Mouse (Mus musculus): ENCODE data around the gene Ceacam19. TPM values are rescaled to one million over a fixed set of nuclear protein-coding genes. Genes with fewer than 3 reads are reported as not detected.

The Ceacam19 gene
- polyA plus RNA-seq, 1 experiment from 2014 or later = not detected

GRCm38 (mm10) chr7:19834055-19834454 is 53.7 kb downstream of the Ceacam19 start:
- Histone ChIP-seq H3K4me1 (ENCODE audit: control insufficient read depth, insufficient read depth, low read length) (no peaks in the 10 kb centered on the region), H3K9ac (replicated peaks; ENCODE audit: low read depth, low read length) (no peak overlapping the region), H3K27ac (ENCODE audit: low read depth, low read length) (no peak overlapping the region), H3K36me3 (ENCODE audit: control insufficient read depth, insufficient read depth, low read length) (no peaks in the 10 kb centered on the region), H3K27me3 (ENCODE audit: control insufficient read depth, insufficient read depth, low read length) (no peaks in the 10 kb centered on the region), H3K4me2 (ENCODE audit: low read depth, low read length) (no peak overlapping the region), H3K4me3 (ENCODE audit: low read depth, low read length) (no peak overlapping the region), H3K9me3 (ENCODE audit: control insufficient read depth, low read length) (no peaks in the 10 kb centered on the region)
- WGBS = 67% methylated on average over 3 of the region's 3 CpGs
- no peak for ATAC-seq (ENCODE audit: low read depth)

GRCm38 (mm10) chr7:19831837-19832236 is 55.9 kb downstream of the Ceacam19 start:
- H3K27me3 ChIP-seq (ENCODE audit: control insufficient read depth, insufficient read depth, low read length) = no peaks in the 10 kb centered on the region
- H3K36me3 ChIP-seq (ENCODE audit: control insufficient read depth, insufficient read depth, low read length) = no peaks in the 10 kb centered on the region
- H3K4me3 ChIP-seq (ENCODE audit: low read depth, low read length) = no peak overlapping the region
- ATAC-seq (ENCODE audit: low read depth) = no peak
- H3K9ac ChIP-seq (replicated peaks; ENCODE audit: low read depth, low read length) = no peak overlapping the region
- H3K27ac ChIP-seq (ENCODE audit: low read depth, low read length) = no peak overlapping the region
- no peaks in the 10 kb centered on the region for H3K4me1 ChIP-seq (ENCODE audit: control insufficient read depth, insufficient read depth, low read length)
- H3K4me2 ChIP-seq (ENCODE audit: low read depth, low read length) = no peak overlapping the region
- WGBS = 54% methylated on average over 9 of the region's 9 CpGs
- H3K9me3 ChIP-seq (ENCODE audit: control insufficient read depth, low read length) = no peaks in the 10 kb centered on the region

GRCm38 (mm10) chr7:19830682-19831156 is 57.0 kb downstream of the Ceacam19 start:
- ATAC-seq (ENCODE audit: low read depth) = no peak
- Histone ChIP-seq H3K9ac (replicated peaks; ENCODE audit: low read depth, low read length) (no peak overlapping the region), H3K36me3 (ENCODE audit: control insufficient read depth, insufficient read depth, low read length) (no peaks in the 10 kb centered on the region), H3K4me1 (ENCODE audit: control insufficient read depth, insufficient read depth, low read length) (no peaks in the 10 kb centered on the region), H3K4me3 (ENCODE audit: low read depth, low read length) (no peak overlapping the region), H3K27ac (ENCODE audit: low read depth, low read length) (no peak overlapping the region), H3K27me3 (ENCODE audit: control insufficient read depth, insufficient read depth, low read length) (no peaks in the 10 kb centered on the region), H3K4me2 (ENCODE audit: low read depth, low read length) (no peak overlapping the region), H3K9me3 (ENCODE audit: control insufficient read depth, low read length) (no peaks in the 10 kb centered on the region)
- 32% methylated on average over 13 of the region's 13 CpGs for WGBS

GRCm38 (mm10) chr7:19829694-19830093 is 58.1 kb downstream of the Ceacam19 start:
- 91% methylated on average over 3 of the region's 3 CpGs for WGBS
- Histone ChIP-seq H3K4me2 (ENCODE audit: low read depth, low read length) (no peak overlapping the region), H3K9me3 (ENCODE audit: control insufficient read depth, low read length) (no peaks in the 10 kb centered on the region), H3K27ac (ENCODE audit: low read depth, low read length) (no peak overlapping the region), H3K36me3 (ENCODE audit: control insufficient read depth, insufficient read depth, low read length) (no peaks in the 10 kb centered on the region), H3K9ac (replicated peaks; ENCODE audit: low read depth, low read length) (no peak overlapping the region), H3K27me3 (ENCODE audit: control insufficient read depth, insufficient read depth, low read length) (no peaks in the 10 kb centered on the region), H3K4me1 (ENCODE audit: control insufficient read depth, insufficient read depth, low read length) (no peaks in the 10 kb centered on the region), H3K4me3 (ENCODE audit: low read depth, low read length) (no peak overlapping the region)
- no peak for ATAC-seq (ENCODE audit: low read depth)

- no peak overlapping the region for H3K27ac ChIP-seq (ENCODE audit: low read depth, low read length)
- H3K4me2 ChIP-seq (ENCODE audit: low read depth, low read length) = no peak overlapping the region
- H3K36me3 ChIP-seq (ENCODE audit: control insufficient read depth, insufficient read depth, low read length) = no peaks in the 10 kb centered on the region
- WGBS = 38% methylated on average over 6 of the region's 6 CpGs
- no peak overlapping the region for H3K4me3 ChIP-seq (ENCODE audit: low read depth, low read length)
- no peaks in the 10 kb centered on the region for H3K9me3 ChIP-seq (ENCODE audit: control insufficient read depth, low read length)
- no peak overlapping the region for H3K9ac ChIP-seq (replicated peaks; ENCODE audit: low read depth, low read length)
- H3K27me3 ChIP-seq (ENCODE audit: control insufficient read depth, insufficient read depth, low read length) = peaks cover 15% of the 10 kb centered on the region
- no peak for ATAC-seq (ENCODE audit: low read depth)
- H3K4me1 ChIP-seq (ENCODE audit: control insufficient read depth, insufficient read depth, low read length) = peaks cover 3% of the 10 kb centered on the region; the same call in 1 of the 2 replicates
These were observed 61.0 kb downstream of the Ceacam19 start for GRCm38 (mm10) chr7:19826756-19827155.

Other genes with a start within 250 kb of the Ceacam19 start
- gene Clptm1, start 222.9 kb downstream of the Ceacam19 start, polyA plus RNA-seq (2014; fragmentation: Nextera tagmentation; extraction: Ambion mirVana) = 142 and 147 TPM in 2 replicates
- 1.4 TPM in 2 replicates for gene Apoc2, start 210.0 kb downstream of the Ceacam19 start, polyA plus RNA-seq (2014; fragmentation: Nextera tagmentation; extraction: Ambion mirVana)
- not detected in 2 replicates for gene Gm44805, start 206.5 kb downstream of the Ceacam19 start, polyA plus RNA-seq (2014; fragmentation: Nextera tagmentation; extraction: Ambion mirVana)
- 0.20 and 0.27 TPM in 2 replicates for gene Apoc4, start 206.5 kb downstream of the Ceacam19 start, polyA plus RNA-seq (2014; fragmentation: Nextera tagmentation; extraction: Ambion mirVana)
- 3.0 and 3.2 TPM in 2 replicates for gene Apoc1, start 195.3 kb downstream of the Ceacam19 start, polyA plus RNA-seq (2014; fragmentation: Nextera tagmentation; extraction: Ambion mirVana)
- 310 and 558 TPM in 2 replicates for gene Apoe, start 188.8 kb downstream of the Ceacam19 start, polyA plus RNA-seq (2014; fragmentation: Nextera tagmentation; extraction: Ambion mirVana)
- gene Tomm40, start 172.5 kb downstream of the Ceacam19 start, polyA plus RNA-seq (2014; fragmentation: Nextera tagmentation; extraction: Ambion mirVana) = 121 and 124 TPM in 2 replicates
- 44.7 and 47.4 TPM in 2 replicates for gene Nectin2, start 137.5 kb downstream of the Ceacam19 start, polyA plus RNA-seq (2014; fragmentation: Nextera tagmentation; extraction: Ambion mirVana)
- gene Bcam, start 116.9 kb downstream of the Ceacam19 start, polyA plus RNA-seq (2014; fragmentation: Nextera tagmentation; extraction: Ambion mirVana) = 9.3 and 16.0 TPM in 2 replicates
- gene Cblc, start 91.2 kb downstream of the Ceacam19 start, polyA plus RNA-seq (2014; fragmentation: Nextera tagmentation; extraction: Ambion mirVana) = 0.54 TPM in 1 of 2 replicates, not detected in the other
- gene Bcl3, start 65.2 kb downstream of the Ceacam19 start, polyA plus RNA-seq (2014; fragmentation: Nextera tagmentation; extraction: Ambion mirVana) = 0.24 and 1.2 TPM in 2 replicates
- gene Gm19345, start 36.0 kb downstream of the Ceacam19 start, polyA plus RNA-seq (2014; fragmentation: Nextera tagmentation; extraction: Ambion mirVana) = 9.5 and 11.6 TPM in 2 replicates
- gene Ceacam16, start 26.7 kb downstream of the Ceacam19 start, polyA plus RNA-seq (2014; fragmentation: Nextera tagmentation; extraction: Ambion mirVana) = 0.37 and 0.40 TPM in 2 replicates
- 7.2 and 9.1 TPM in 2 replicates for gene Pvr, start 33.2 kb upstream of the Ceacam19 start, polyA plus RNA-seq (2014; fragmentation: Nextera tagmentation; extraction: Ambion mirVana)
- not detected in 2 replicates for gene Igsf23, start 62.8 kb upstream of the Ceacam19 start, polyA plus RNA-seq (2014; fragmentation: Nextera tagmentation; extraction: Ambion mirVana)
- gene Ceacam20, start 77.4 kb upstream of the Ceacam19 start, polyA plus RNA-seq (2014; fragmentation: Nextera tagmentation; extraction: Ambion mirVana) = not detected in 2 replicates
- gene Nlrp9b, start 103.5 kb upstream of the Ceacam19 start, polyA plus RNA-seq (2014; fragmentation: Nextera tagmentation; extraction: Ambion mirVana) = not detected in 2 replicates
- not detected in 2 replicates for gene Vmn1r91, start 211.7 kb upstream of the Ceacam19 start, polyA plus RNA-seq (2014; fragmentation: Nextera tagmentation; extraction: Ambion mirVana)
- not detected in 2 replicates for gene Gm16442, start 234.6 kb upstream of the Ceacam19 start, polyA plus RNA-seq (2014; fragmentation: Nextera tagmentation; extraction: Ambion mirVana)